Mouse (Mus musculus): Measurements from ENCODE around the gene Mgat4e. TPM values are rescaled to one million over a fixed set of nuclear protein-coding genes. Genes with fewer than 3 reads are reported as not detected.

Mgat4e gene
- total RNA-seq, 2 experiments from 2014 or later, result not detected

- no peak for ATAC-seq (replicated peaks; ENCODE audit: poor library complexity)
Measured at GRCm38 (mm10) chr1:134515891-134516290, 33.6 kb downstream of the Mgat4e start.

- no peak for ATAC-seq (replicated peaks; ENCODE audit: poor library complexity)
Measured at GRCm38 (mm10) chr1:134513876-134514590, 35.4 kb downstream of the Mgat4e start.

- peak; percentile 57 for ATAC-seq (replicated peaks; ENCODE audit: poor library complexity)
Measured at GRCm38 (mm10) chr1:134513312-134513860, 36.1 kb downstream of the Mgat4e start.

DNA sequence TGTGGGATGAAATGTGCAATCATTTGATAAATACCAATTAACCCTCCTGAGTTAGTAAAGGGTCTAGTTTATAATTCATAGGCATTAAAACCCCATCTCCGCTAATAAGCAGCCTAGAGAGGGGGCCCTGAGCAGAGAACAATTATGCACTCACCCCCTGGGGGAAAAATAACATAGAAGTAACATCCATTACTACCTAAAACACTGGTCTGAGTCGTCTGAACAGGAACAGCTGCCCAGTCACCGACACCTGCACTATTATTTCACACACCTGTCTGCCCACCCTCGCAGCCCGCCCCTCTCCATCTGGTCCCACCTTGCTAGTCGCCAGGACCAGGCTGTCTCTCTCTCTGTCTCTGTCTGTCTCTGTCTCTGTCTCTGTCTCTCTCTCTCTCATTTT is 36.9 kb downstream of the Mgat4e start:
- ATAC-seq (replicated peaks; ENCODE audit: poor library complexity), result no peak

DNA sequence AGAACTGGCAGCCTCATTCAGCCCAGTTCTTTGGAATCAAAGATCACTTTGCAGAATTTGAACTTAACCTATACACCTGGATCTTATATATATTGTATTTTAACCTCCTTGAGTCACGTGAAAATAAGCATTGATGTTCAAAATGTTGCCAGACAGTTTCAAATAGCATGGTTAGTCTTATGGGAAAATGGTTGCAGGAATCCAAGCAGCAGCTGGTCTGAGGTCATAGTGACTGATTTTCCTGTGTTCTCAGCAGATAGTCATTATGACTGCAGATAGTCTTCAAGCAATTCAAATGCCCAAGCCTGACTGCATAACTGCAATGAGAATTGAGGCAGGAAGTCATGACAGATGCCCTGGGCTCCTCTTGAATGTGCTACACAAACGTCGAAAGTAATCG is 37.3 kb downstream of the Mgat4e start:
- no peak for ATAC-seq (replicated peaks; ENCODE audit: poor library complexity)

DNA sequence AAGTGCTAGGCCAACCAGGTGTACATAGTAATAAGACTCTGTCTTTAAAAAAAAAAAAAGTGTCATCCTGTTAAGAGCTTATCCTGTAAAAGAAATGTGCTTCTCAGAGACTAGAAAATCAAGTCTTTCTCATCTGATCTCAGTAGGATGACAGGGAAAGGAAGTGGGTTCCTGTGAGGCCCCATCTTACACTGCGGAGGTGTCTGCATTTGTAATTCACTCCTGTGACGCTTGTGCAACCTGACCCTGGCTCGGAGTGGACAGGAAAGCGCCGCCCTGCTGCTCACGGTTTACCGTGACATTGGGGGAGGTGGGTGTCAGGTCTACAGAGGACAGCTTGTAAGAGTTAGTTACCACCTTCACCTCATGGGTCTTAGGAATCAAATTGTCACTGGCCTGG is 39.5 kb downstream of the Mgat4e start:
- peak; percentile 54 for ATAC-seq (replicated peaks; ENCODE audit: poor library complexity)

GRCm38 (mm10) chr1:134506201-134506600 is 43.3 kb downstream of the Mgat4e start:
- ATAC-seq (replicated peaks; ENCODE audit: poor library complexity), result no peak

GRCm38 (mm10) chr1:134500916-134501315 is 48.6 kb downstream of the Mgat4e start:
- ATAC-seq (replicated peaks; ENCODE audit: poor library complexity), result no peak

- no peak for ATAC-seq (replicated peaks; ENCODE audit: poor library complexity)
Measured at GRCm38 (mm10) chr1:134495991-134496390, 53.5 kb downstream of the Mgat4e start.

DNA sequence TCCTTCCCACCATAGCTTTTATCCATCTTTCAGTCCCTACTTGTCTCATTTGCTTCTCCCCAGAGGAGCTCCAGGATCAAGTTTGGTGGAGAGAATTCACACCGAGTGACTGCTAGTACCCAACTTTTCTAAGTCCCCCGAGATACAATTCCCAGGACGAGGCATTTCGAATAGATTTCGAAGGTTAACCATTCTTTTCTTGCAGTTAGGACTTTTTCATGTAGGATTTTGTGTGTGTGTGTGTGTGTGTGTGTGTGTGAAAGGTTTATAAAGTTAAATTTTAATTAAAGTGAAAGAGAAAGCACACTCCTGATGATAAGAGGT is 54.3 kb downstream of the Mgat4e start:
- ATAC-seq (replicated peaks; ENCODE audit: poor library complexity), result no peak

DNA sequence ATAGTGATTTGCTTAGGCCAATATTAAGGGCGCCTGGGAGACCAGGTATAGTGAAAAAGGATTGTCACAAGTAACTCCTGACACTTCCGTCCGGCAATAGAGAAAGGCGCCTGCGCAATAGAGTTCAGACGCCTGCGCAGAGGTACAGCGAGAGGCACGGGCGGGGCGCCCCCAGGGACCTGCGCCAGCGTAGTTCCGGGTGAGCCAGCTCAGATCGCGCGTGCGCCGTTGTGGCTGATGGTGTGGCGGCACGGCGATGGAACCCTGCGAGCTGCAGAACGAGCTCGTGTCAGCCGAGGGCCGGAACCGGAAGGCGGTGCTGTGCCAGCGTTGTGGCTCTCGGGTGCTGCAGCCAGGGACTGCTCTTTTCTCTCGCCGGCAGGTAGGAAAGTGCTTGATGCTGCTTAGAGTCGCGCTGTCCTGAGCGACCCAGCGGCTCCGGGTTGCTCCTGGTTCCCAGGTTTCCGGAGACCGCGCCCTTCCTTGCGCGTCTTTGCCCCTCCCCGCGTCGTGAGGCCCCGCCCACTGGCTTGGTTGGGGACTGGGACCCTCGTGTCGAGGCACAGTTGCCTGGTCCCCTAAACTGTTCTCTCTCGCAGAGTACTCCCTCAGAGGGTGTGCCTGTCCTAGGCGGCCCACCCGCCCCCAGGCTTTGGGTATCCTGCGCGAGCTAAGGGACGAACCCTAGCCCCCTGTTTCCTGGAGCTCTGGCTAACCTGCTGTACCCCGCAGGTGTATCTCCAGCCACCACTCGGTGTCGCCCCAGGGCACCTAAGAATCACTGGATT is 54.9 kb downstream of the Mgat4e start, which contains the start of gene Rabif:
Rabif (plus strand) TSS at position 221 of the 788 bp plus-strand sequence.
- peak; percentile 88 for ATAC-seq (replicated peaks; ENCODE audit: poor library complexity)

GRCm38 (mm10) chr1:134493956-134494355 is 55.5 kb downstream of the Mgat4e start:
- no peak for ATAC-seq (replicated peaks; ENCODE audit: poor library complexity)

GRCm38 (mm10) chr1:134493496-134493895 is 56.0 kb downstream of the Mgat4e start:
- no peak for ATAC-seq (replicated peaks; ENCODE audit: poor library complexity)

DNA sequence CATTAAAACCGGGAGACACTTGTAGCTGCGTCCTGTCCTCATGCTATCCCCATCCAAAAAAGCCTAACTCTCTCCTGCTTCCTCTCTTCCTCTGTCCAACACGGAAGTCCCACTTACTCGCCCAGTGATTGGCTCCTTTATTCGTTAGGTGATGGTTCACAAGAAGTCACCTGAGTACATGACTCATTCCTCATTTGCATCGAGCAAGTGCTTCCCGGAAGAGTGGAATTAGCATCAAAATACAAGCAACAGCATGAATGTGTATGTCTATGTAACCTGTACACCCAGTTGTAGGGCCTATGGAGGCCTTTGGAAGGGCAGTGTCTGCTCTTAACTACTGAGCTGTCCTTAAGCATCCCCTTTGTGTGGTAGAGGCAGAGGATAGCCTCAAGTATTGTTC is 57.2 kb downstream of the Mgat4e start:
- ATAC-seq (replicated peaks; ENCODE audit: poor library complexity), result no peak

Other genes with a start within 250 kb of the Mgat4e start
- gene Ppfia4, start 216.8 kb downstream of the Mgat4e start, total RNA-seq (2015), result 3.1 and 6.1 TPM in 2 replicates
- 5.3 and 6.5 TPM in 2 replicates for gene Ppfia4, start 216.8 kb downstream of the Mgat4e start, total RNA-seq (2017)
- gene Tmem183a, start 187.7 kb downstream of the Mgat4e start, total RNA-seq (2015), result 42.1 and 45.9 TPM in 2 replicates
- 43.3 and 71.6 TPM in 2 replicates for gene Tmem183a, start 187.7 kb downstream of the Mgat4e start, total RNA-seq (2017)
- gene 4933406M09Rik, start 163.7 kb downstream of the Mgat4e start, total RNA-seq (2015), result not detected in 2 replicates
- gene 4933406M09Rik, start 163.7 kb downstream of the Mgat4e start, total RNA-seq (2017), result not detected in 2 replicates
- gene Cyb5r1, start 144.1 kb downstream of the Mgat4e start, total RNA-seq (2015), result 45.6 and 45.9 TPM in 2 replicates
- 22.2 and 25.3 TPM in 2 replicates for gene Cyb5r1, start 144.1 kb downstream of the Mgat4e start, total RNA-seq (2017)
- gene Adipor1, start 134.3 kb downstream of the Mgat4e start, total RNA-seq (2015), result 63.0 and 63.2 TPM in 2 replicates
- 43.2 and 44.2 TPM in 2 replicates for gene Adipor1, start 134.3 kb downstream of the Mgat4e start, total RNA-seq (2017)
- 12.3 and 14.2 TPM in 2 replicates for gene Klhl12, start 94.2 kb downstream of the Mgat4e start, total RNA-seq (2015)
- 11.7 and 21.7 TPM in 2 replicates for gene Klhl12, start 94.2 kb downstream of the Mgat4e start, total RNA-seq (2017)
- 20.0 and 25.6 TPM in 2 replicates for gene Rabif, start 55.0 kb downstream of the Mgat4e start, total RNA-seq (2015)
- 15.4 and 15.5 TPM in 2 replicates for gene Rabif, start 55.0 kb downstream of the Mgat4e start, total RNA-seq (2017)
- 16.3 and 24.2 TPM in 2 replicates for gene Kdm5b, start 10.5 kb upstream of the Mgat4e start, total RNA-seq (2015)
- gene Kdm5b, start 10.5 kb upstream of the Mgat4e start, total RNA-seq (2017), result 18.0 and 20.6 TPM in 2 replicates
- 0.05 and 0.10 TPM in 2 replicates for gene Syt2, start 97.0 kb upstream of the Mgat4e start, total RNA-seq (2015)
- gene Syt2, start 97.0 kb upstream of the Mgat4e start, total RNA-seq (2017), result not detected in 2 replicates

Data from megakaryocyte progenitor cell, adult 5-6 weeks (primary cell).